Mouse (Mus musculus) hindbrain, embryonic 16.5 days (tissue): ENCODE measurements at regions not wholly inside any gene's neighbourhood (a gene's known extent, or its start where the extent isn't known, plus 50 kb on each side); places are given as distances from the start of the nearest gene placed in this dataset.
"Not testable (repeated sequence)": the region's sequence is repeated elsewhere in the genome, so short reads cannot be mapped to it uniquely, and the experiment has no call there.

Experiments used
- ATAC-seq: fragments of 200-750 bp; cut with Nextera tagmentation; 2 replicates; pipeline ENCODE4 v1.8.0; 2017; ENCODE audit warnings: moderate TSS enrichment, moderate library complexity
- H3K27ac ChIP-seq: fragments of 300-500 bp; sonication (generic); 2 replicates; pipeline ENCODE4 v1.5.1; 2014; ENCODE audit warnings: low read depth, mild to moderate bottlenecking, control low read depth, low read length, moderate library complexity
- H3K27me3 ChIP-seq: fragments of 300-500 bp; sonication (generic); replicated peaks from 2 replicates; pipeline ENCODE4 v1.6.1; 2014; ENCODE audit warnings: low read length; ENCODE audit not compliant: control insufficient read depth, insufficient read depth
- H3K36me3 ChIP-seq: fragments of 300-500 bp; sonication (generic); 2 replicates; pipeline ENCODE4 v1.6.1; 2014; ENCODE audit warnings: mild to moderate bottlenecking, low read length, moderate library complexity, mixed read lengths; ENCODE audit not compliant: control insufficient read depth, insufficient read depth
- H3K4me1 ChIP-seq: fragments of 300-500 bp; sonication (generic); 2 replicates; pipeline ENCODE4 v1.6.1; 2014; ENCODE audit warnings: low read depth, low read length; ENCODE audit not compliant: control insufficient read depth, insufficient read depth
- H3K4me2 ChIP-seq: fragments of 300-500 bp; sonication (generic); 2 replicates; pipeline ENCODE4 v1.6.1; 2014; ENCODE audit warnings: mild to moderate bottlenecking, low read length, control low read depth, moderate library complexity
- H3K4me3 ChIP-seq: fragments of 300-500 bp; sonication (generic); 2 replicates; pipeline ENCODE4 v1.5.1; 2014; ENCODE audit warnings: mild to moderate bottlenecking, low read length, control low read depth, moderate library complexity
- H3K9ac ChIP-seq: fragments of 300-500 bp; sonication (generic); 2 replicates; pipeline ENCODE4 v1.6.1; 2014; ENCODE audit warnings: low read depth, mild to moderate bottlenecking, control low read depth, low read length, moderate library complexity
- H3K9me3 ChIP-seq: fragments of 300-500 bp; sonication (generic); 2 replicates; pipeline ENCODE4 v1.6.1; 2014; ENCODE audit warnings: mild to moderate bottlenecking, low read length, moderate library complexity; ENCODE audit not compliant: control insufficient read depth
- WGBS: fragments of 180-500 bp; shearing (Covaris S2); extraction: QIAGEN DNeasy Blood & Tissue Kit; methylation state at CpG from one replicate; pipeline ENCODE4 v1.1.7; 2014; 5-methylcytosine and 5-hydroxymethylcytosine counted together

DNA sequence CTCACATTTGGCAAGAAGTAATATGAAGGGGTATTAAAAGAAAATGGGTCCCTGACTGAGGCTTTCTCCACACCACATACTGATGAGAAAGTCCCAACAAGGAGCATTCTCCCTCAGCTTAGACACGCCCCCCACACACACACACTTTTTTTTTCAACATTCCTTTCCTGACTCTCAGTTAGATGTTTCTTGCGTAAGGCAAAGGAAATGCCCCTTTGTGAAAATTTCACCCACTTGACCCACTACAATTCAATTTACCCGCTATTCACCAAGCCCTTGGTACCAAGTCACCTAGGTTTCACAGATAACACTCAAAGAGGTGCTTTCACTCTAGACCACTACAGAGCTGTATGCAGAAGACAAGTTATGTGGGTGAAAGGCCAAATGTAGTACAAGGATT is 488.3 kb upstream of the Smim15 start:
- Histone ChIP-seq H3K9ac (no peak overlapping the region), H3K4me1 (no peaks in the 10 kb centered on the region), H3K4me3 (no peak overlapping the region), H3K27ac (no peak overlapping the region), H3K9me3 (no peaks in the 10 kb centered on the region), H3K4me2 (no peak overlapping the region), H3K36me3 (no peaks in the 10 kb centered on the region), H3K27me3 (no peaks in the 10 kb centered on the region)
- 75% methylated on average over 3 of the region's 3 CpGs for WGBS
- ATAC-seq, result no peak

- no peaks in the 10 kb centered on the region for H3K36me3 ChIP-seq
- no peaks in the 10 kb centered on the region for H3K4me1 ChIP-seq
- H3K4me2 ChIP-seq, result no peak overlapping the region
- H3K27me3 ChIP-seq, result no peaks in the 10 kb centered on the region
- 87% methylated on average over 3 of the region's 3 CpGs for WGBS
- H3K4me3 ChIP-seq, result no peak overlapping the region
- no peak overlapping the region for H3K27ac ChIP-seq
- no peaks in the 10 kb centered on the region for H3K9me3 ChIP-seq
- no peak overlapping the region for H3K9ac ChIP-seq
- ATAC-seq, result no peak
Measured at GRCm38 (mm10) chr13:107554091-107554490, 490.2 kb upstream of the Smim15 start.

GRCm38 (mm10) chr13:107552165-107552564 is 492.1 kb upstream of the Smim15 start:
- Histone ChIP-seq H3K27me3 (no peaks in the 10 kb centered on the region), H3K36me3 (no peaks in the 10 kb centered on the region), H3K9ac (no peak overlapping the region), H3K4me3 (no peak overlapping the region), H3K4me1 (no peaks in the 10 kb centered on the region), H3K27ac (no peak overlapping the region), H3K9me3 (no peaks in the 10 kb centered on the region), H3K4me2 (no peak overlapping the region)
- 90% methylated on average over 4 of the region's 4 CpGs for WGBS
- ATAC-seq, result no peak

GRCm38 (mm10) chr13:107549995-107550394 is 494.3 kb upstream of the Smim15 start:
- not testable (repeated sequence) for H3K4me1 ChIP-seq, H3K36me3 ChIP-seq, H3K27me3 ChIP-seq, H3K9ac ChIP-seq, H3K9me3 ChIP-seq, H3K27ac ChIP-seq, ATAC-seq, H3K4me3 ChIP-seq, H3K4me2 ChIP-seq
- WGBS, result 96% methylated on average over 7 of the region's 7 CpGs

DNA sequence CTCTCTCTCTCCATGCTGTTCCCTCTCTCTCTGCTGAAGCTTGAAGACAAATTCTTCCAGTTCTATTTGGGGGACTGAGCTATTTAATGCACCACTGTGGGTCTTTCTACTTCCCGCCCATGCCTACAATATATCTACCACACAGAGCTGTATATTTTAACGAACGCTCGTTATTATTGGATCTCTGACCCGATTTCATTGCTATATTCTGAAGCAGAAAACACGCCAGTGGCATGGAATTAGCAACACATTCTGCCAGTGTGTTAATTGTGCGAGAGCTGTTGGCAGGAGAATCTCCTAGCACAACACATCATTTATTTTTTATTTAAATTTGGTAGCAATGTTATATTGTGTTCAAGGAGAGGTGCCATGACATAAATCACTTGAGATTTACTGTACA is 497.2 kb upstream of the Smim15 start:
- Histone ChIP-seq H3K36me3 (no peaks in the 10 kb centered on the region), H3K4me1 (peaks cover 11% of the 10 kb centered on the region), H3K4me3 (no peak overlapping the region), H3K4me2 (no peak overlapping the region), H3K27me3 (no peaks in the 10 kb centered on the region), H3K27ac (no peak overlapping the region), H3K9me3 (no peaks in the 10 kb centered on the region), H3K9ac (no peak overlapping the region)
- WGBS, result 62% methylated on average over 7 of the region's 7 CpGs
- ATAC-seq, result no peak

GRCm38 (mm10) chr13:107546181-107546900 is 497.9 kb upstream of the Smim15 start:
- WGBS, result 27% methylated on average over 10 of the region's 10 CpGs
- peak; percentile 45; the same call in 1 of the 2 replicates for ATAC-seq
- 0 out of 2 replicates have a peak overlapping the region, but pooled peaks have one; percentile 3 for H3K9ac ChIP-seq

GRCm38 (mm10) chr13:107541635-107541955 is 502.7 kb upstream of the Smim15 start:
- no peaks in the 10 kb centered on the region for H3K27me3 ChIP-seq
- WGBS, result 12% methylated on average over 2 of the region's 2 CpGs
- peak; percentile 66 for ATAC-seq
- no peaks in the 10 kb centered on the region for H3K9me3 ChIP-seq
- no peaks in the 10 kb centered on the region for H3K36me3 ChIP-seq
- H3K4me1 ChIP-seq, result peaks cover 35% of the 10 kb centered on the region
- peak overlapping the region; percentile 21; the same call in 1 of the 2 replicates for H3K9ac ChIP-seq
- H3K27ac ChIP-seq, result peak overlapping the region; percentile 87
- H3K4me3 ChIP-seq, result no peak overlapping the region
- peak overlapping the region; percentile 10; the same call in 1 of the 2 replicates for H3K4me2 ChIP-seq

More at GRCm38 (mm10) chr13:107546181-107546900, 497.9 kb upstream of the Smim15 start:
- Histone ChIP-seq H3K4me3 (no peak overlapping the region), H3K36me3 (no peaks in the 10 kb centered on the region), H3K4me1 (peaks cover 19% of the 10 kb centered on the region), H3K27me3 (no peaks in the 10 kb centered on the region), H3K9me3 (no peaks in the 10 kb centered on the region), H3K27ac (peak overlapping the region; percentile 31), H3K4me2 (peak overlapping the region; percentile 14; the same call in 1 of the 2 replicates)

DNA sequence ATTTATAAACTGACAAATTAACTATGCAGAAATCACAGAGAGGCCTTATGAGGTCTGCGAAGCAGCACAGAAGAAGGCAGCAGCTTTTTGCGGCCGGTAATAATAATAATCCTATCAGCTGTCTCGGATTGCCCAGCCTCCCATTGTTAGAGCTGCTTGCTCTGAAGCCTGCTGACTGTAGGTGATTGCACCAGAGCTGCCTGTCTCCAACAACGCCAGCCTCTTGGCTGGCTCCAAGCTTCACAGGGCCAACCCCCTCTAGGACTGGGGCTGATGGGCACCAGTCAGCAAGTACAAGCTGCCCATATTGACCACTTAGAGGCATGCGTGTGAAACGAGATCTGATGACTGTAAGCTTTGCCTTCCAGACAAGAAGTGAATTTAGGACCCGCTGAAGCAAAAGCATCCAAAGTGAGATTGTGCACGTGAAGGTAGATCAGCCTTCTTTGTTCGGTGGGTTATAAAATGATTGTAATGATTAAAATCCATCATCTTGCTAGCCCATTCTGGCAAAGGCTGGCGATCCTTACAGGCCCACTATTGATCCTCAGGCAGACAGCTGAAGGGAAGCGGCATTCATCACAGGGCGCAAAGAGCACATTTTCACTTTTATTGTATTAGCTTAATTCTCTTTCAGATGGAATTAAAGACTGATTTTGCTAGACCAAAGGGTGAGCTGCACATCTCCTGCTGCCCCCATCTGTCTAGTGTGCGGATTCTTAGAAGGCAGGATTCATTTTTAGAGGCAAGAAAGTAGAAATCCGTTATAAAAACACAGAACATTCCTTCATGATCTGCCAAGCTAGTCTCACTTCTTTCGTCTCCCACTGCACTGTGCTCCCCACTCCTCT is 503.2 kb upstream of the Smim15 start:
- Histone ChIP-seq H3K36me3 (no peaks in the 10 kb centered on the region), H3K4me2 (peak overlapping the region; percentile 24), H3K9me3 (no peaks in the 10 kb centered on the region), H3K27ac (peak overlapping the region; percentile 87), H3K4me1 (peaks cover 31% of the 10 kb centered on the region), H3K9ac (peak overlapping the region; percentile 33; the same call in 1 of the 2 replicates), H3K4me3 (no peak overlapping the region), H3K27me3 (no peaks in the 10 kb centered on the region)
- WGBS, result 20% methylated on average over 16 of the region's 16 CpGs
- ATAC-seq, result peak; percentile 88

GRCm38 (mm10) chr13:107540305-107540704 is 503.9 kb upstream of the Smim15 start:
- Histone ChIP-seq H3K27ac (peak overlapping the region; percentile 87), H3K9me3 (no peaks in the 10 kb centered on the region), H3K27me3 (no peaks in the 10 kb centered on the region), H3K4me3 (no peak overlapping the region), H3K36me3 (no peaks in the 10 kb centered on the region), H3K9ac (no peak overlapping the region), H3K4me1 (peaks cover 26% of the 10 kb centered on the region), H3K4me2 (peak overlapping the region; percentile 15)
- 20% methylated on average over 7 of the region's 7 CpGs for WGBS
- peak; percentile 74 for ATAC-seq
